Mouse (Mus musculus) CD4-positive, CD25-positive, alpha-beta regulatory T cell, adult 9 weeks (primary cell): ENCODE results near the gene C3. TPM values are rescaled to one million over a fixed set of nuclear protein-coding genes. Genes with fewer than 3 reads are reported as not detected.

Experiments used
- polyA plus RNA-seq: library from polyadenylated mRNA; unstranded; fragments of 100-300 nt; shearing (Covaris generic); gene quantifications from one replicate; pipeline ENCODE4 v1.2.1, GENCODE M21; 2017

The C3 gene
- polyA plus RNA-seq: 3.5 TPM

DNA sequence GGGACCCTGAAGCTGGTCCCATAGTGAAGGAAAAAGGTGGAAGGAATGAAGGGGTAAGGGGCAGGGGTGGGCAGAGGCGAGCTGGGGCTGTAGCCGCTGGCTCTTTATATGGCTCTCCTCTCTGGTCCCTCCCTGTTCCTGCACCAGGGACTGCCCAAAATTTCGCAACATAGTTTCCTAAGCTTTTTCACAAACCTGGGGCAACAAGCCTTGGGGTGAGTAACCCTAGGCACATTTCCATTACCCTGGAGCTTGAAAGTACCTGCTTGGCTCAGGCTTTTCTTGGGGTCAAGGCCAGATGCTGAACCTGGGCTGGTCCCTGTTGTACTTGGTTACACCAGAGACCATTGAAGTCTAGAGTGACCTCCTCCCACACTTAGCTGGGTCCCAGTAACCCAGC, at the start of gene C3:
Gene C3 (minus strand): TSS at position 123 of the 400 bp plus-strand sequence.

DNA sequence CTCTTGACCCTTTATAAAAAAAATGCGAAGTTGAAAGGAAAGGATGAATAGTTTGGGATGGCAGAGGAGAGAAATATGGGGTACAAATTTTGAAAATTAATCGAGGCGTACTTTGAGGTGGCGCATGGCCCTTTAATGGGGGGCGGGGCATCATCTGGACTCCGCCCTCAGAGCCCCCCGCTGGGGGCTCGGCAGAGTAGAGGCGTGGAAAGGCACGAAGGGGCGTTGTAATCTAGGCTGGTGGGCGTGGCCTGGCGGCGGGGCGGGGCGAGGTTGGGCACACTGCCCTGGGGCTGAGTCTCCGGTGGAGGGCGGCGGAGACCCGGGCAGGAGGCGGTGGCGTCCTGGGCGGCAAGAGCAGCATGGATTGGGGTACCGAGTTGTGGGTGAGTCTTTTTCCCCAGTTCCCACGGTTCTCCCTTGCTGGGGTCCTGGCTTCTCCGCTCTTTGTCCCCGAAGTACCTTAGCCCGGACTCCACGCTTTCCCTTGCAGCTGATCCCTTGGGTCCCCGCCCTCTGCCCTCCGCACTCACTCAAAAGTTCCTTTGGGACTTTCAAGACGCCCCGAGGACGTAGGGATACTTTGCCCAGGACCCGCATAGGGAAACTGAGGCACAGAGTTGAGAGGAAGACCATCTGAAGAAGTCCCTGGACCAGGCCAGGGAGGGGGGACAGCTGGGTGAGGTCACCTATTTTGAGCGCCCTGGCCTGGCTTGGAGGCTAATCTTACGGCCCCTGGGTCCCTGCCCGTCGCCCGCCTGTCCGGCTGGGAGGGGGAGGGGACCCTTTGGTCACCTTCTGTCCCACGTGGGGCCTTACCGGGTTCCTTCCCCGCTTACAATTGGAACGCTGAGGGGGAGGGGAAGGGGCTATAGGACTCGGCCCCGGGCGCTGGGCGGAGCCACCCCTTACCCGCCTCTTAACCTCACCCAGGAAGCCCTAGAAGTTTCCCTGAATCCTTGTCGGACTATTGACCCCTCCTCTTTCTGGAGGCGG, 21.5 kb upstream of the C3 start, which contains the start of gene Trip10:
Gene Trip10 (plus strand): TSS at position 270 of the 996 bp plus-strand sequence.

DNA sequence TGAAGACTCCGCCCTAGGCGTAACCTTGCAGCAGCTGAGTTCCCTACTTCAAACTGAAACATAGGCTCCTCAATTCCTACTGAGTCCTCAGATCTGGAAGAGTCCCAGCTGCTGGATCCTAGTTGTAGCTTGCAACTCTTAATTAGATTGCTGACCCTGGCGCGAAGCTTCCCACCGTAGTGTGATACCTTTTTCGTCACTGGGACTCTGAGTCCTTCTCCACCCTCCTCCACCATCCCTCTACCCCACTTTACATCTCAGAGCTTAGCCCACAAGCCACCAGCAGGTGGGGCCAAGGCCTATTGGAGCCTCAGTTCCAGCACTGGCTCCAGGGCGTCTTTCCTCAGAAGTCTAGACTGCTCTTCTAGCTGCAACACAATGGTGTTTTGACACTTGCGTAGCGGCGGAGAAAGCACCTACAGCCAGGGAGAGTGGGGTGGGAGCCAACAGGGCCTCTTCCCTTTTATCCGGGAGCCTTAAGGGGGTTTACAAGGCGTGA, 20.3 kb upstream of the C3 start, which contains the start of gene Gpr108:
Gene Gpr108 (minus strand): TSS at position 246 of the 499 bp plus-strand sequence.

DNA sequence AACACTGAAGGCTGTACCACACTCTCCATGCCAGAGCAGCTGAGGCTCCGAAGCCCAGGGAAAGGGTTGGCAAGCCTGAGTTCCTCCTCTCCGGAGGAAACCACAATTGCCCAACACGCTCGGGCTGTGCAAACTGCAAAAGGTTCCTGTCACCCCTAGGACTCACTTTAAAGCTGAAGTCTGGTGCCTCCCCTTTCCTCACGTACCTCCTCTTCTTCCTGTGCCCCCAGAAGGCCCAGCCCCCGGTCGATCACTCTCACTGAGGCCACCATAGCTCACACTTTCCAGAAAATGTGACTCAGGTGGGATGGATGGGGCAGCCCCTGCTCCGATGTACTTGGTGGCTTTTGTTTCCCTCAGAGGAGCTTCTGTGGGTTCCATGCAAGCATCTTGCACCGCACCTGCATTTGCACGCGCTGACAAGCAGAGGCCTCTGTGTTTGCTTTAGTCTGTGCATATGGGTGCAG, 33.9 kb downstream of the C3 start, which contains the start of gene Tnfsf14:
Gene Tnfsf14 (minus strand): TSS at position 137 of the 467 bp plus-strand sequence.

Other genes with a start within 250 kb of the C3 start
- not detected for gene Acer1, start 246.0 kb downstream of the C3 start, polyA plus RNA-seq
- gene Clpp, start 237.8 kb downstream of the C3 start, polyA plus RNA-seq: 93.4 TPM
- gene Alkbh7, start 230.8 kb downstream of the C3 start, polyA plus RNA-seq: 46.9 TPM
- not detected for gene Pspn, start 228.1 kb downstream of the C3 start, polyA plus RNA-seq
- 98.1 TPM for gene Gtf2f1, start 216.8 kb downstream of the C3 start, polyA plus RNA-seq
- gene Gm17949, start 216.7 kb downstream of the C3 start, polyA plus RNA-seq: 0.84 TPM
- gene Khsrp, start 196.6 kb downstream of the C3 start, polyA plus RNA-seq: 9.0 TPM
- gene Slc25a41, start 186.5 kb downstream of the C3 start, polyA plus RNA-seq: not detected
- gene Crb3, start 169.0 kb downstream of the C3 start, polyA plus RNA-seq: 2.7 TPM
- 3.3 TPM for gene Slc25a23, start 168.3 kb downstream of the C3 start, polyA plus RNA-seq
- gene Dennd1c, start 149.6 kb downstream of the C3 start, polyA plus RNA-seq: 310 TPM
- 3.3 TPM for gene Tubb4a, start 140.4 kb downstream of the C3 start, polyA plus RNA-seq
- 10.4 TPM for gene Tnfsf9, start 122.8 kb downstream of the C3 start, polyA plus RNA-seq
- 0.88 TPM for gene Cd70, start 78.4 kb downstream of the C3 start, polyA plus RNA-seq
- gene Tnfsf14, start 34.0 kb downstream of the C3 start, polyA plus RNA-seq: 13.4 TPM
- gene Gpr108, start 20.3 kb upstream of the C3 start, polyA plus RNA-seq: 96.4 TPM
- gene Trip10, start 21.3 kb upstream of the C3 start, polyA plus RNA-seq: 4.6 TPM
- gene Vav1, start 51.0 kb upstream of the C3 start, polyA plus RNA-seq: 243 TPM
- gene Adgre1, start 130.6 kb upstream of the C3 start, polyA plus RNA-seq: 1.8 TPM